Mouse (Mus musculus): Measurements from ENCODE around the gene Pdx1. TPM values are rescaled to one million over a fixed set of nuclear protein-coding genes. Genes with fewer than 3 reads are reported as not detected.

The Pdx1 gene
- polyA plus RNA-seq, 1 experiment from 2014 or later, result not detected

DNA sequence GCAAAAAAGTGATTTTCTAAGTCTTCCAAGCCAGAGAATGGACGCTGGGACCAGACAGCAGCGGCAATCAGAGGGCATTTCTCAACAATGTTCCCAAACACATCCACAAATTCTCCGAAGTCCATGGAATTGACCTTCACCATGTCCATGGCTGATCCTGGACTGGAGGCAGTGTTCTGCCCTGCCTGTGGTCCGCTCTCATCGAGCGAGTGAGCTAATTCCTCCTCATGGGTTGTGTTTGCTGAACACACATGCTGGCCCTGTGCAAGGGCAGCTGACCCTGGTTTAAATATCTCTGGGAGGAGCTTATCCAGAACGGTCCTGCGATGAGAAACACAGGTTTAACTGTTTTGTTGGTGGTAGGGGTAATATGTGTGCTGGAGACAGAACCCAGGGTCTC, 52.4 kb downstream of the Pdx1 start, which contains the start of gene Urad:
Urad (minus strand) TSS at position 258 of the 400 bp plus-strand sequence.
- H3K27ac ChIP-seq, result no peak within 1 kb of the TSS
- H3K27me3 ChIP-seq (ENCODE audit: low read depth, poor library complexity, severe bottlenecking), result peaks cover 65% of the 10 kb centered on the region
- WGBS, result 77% methylated on average over 8 of the region's 8 CpGs
- no peak within 1 kb of the TSS for H3K4me3 ChIP-seq
- no peak for DNase-seq (ENCODE audit: low spot score)
- H3K4me1 ChIP-seq, result 0 out of 2 replicates have a peak, but pooled peaks cover 4% of the 10 kb centered on the region
- no peaks in the 10 kb centered on the region for H3K36me3 ChIP-seq
- no peaks in the 10 kb centered on the region for H3K9me3 ChIP-seq (replicated peaks)

- peak; percentile 89 for DNase-seq (ENCODE audit: low spot score)
- Histone ChIP-seq H3K27ac (no peak overlapping the region), H3K4me1 (0 out of 2 replicates have a peak, but pooled peaks cover 4% of the 10 kb centered on the region), H3K4me3 (no peak overlapping the region), H3K9me3 (replicated peaks) (no peaks in the 10 kb centered on the region), H3K27me3 (ENCODE audit: low read depth, poor library complexity, severe bottlenecking) (peaks cover 53% of the 10 kb centered on the region), H3K36me3 (no peaks in the 10 kb centered on the region)
- whole genome bisulfite sequencing, result 20% methylated on average over 17 of the region's 17 CpGs
These were observed 53.6 kb downstream of the Pdx1 start for GRCm38 (mm10) chr5:147323237-147323917.

Small RNAs within 50 kb of the gene (microRNA-seq; reads per million reads assigned to microRNA genes)
- gene Mir7k, result not detected

Other genes starting within 250 kb of the Pdx1 start
- gene Lnx2, start 193.4 kb upstream of the Pdx1 start, polyA plus RNA-seq (2016; fragmentation: Nextera tagmentation; extraction: Ambion mirVana), result 10.4 and 12.0 TPM in 2 replicates
- 129 and 149 TPM in 2 replicates for gene Polr1d, start 192.9 kb upstream of the Pdx1 start, polyA plus RNA-seq (2016; fragmentation: Nextera tagmentation; extraction: Ambion mirVana)
- not detected in 2 replicates for gene Gsx1, start 81.3 kb upstream of the Pdx1 start, polyA plus RNA-seq (2016; fragmentation: Nextera tagmentation; extraction: Ambion mirVana)
- gene Cdx2, start 37.3 kb downstream of the Pdx1 start, polyA plus RNA-seq (2016; fragmentation: Nextera tagmentation; extraction: Ambion mirVana), result 0.06 and 0.16 TPM in 2 replicates
- not detected in 2 replicates for gene Urad, start 52.5 kb downstream of the Pdx1 start, polyA plus RNA-seq (2016; fragmentation: Nextera tagmentation; extraction: Ambion mirVana)
- gene Flt3, start 130.5 kb downstream of the Pdx1 start, polyA plus RNA-seq (2016; fragmentation: Nextera tagmentation; extraction: Ambion mirVana), result 0.05 TPM in 1 of 2 replicates, not detected in the other
- 46.9 and 47.8 TPM in 2 replicates for gene Pan3, start 160.2 kb downstream of the Pdx1 start, polyA plus RNA-seq (2016; fragmentation: Nextera tagmentation; extraction: Ambion mirVana)

Data from limb, embryonic 10.5 days (tissue).